Mouse (Mus musculus) CH12.LX (cell line): ENCODE results near the gene Polr2l.

Experiments
- EP300 ChIP-seq: IDR thresholded peaks from 2 replicates; pipeline ENCODE4 v1.6.1; 2011; ENCODE audit warnings: low read length, improper control_type of control experiment
- ZNF384 ChIP-seq: IDR thresholded peaks from 2 replicates; pipeline ENCODE4 v1.6.1; 2012; ENCODE audit warnings: low read depth, low read length, improper control_type of control experiment, inconsistent platforms

DNA sequence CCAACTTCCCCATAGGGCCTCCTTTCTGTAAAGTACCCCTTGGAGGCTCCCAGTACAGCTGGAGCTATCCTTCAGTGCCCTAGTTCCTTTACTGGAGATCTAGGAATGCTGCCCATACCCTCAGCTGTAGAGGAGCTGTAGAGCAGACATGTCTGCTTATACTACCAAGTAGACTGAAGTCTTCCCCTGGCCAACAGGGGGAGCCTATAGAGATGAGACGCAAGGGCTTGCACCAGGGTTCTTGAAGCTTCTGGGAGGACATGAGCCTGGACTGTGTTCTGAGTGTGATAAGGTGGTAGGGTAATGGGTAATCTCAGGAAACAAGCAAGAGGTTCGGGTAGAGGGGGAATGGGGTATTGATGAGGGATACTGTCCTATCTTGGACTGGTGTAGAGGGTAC, 16.2 kb upstream of the Polr2l start:
- no peak for TF ChIP-seq EP300
- no peak for TF ChIP-seq ZNF384
